Mouse (Mus musculus) stomach, embryonic 16.5 days (tissue): ENCODE data around the gene Ypel3. TPM values are rescaled to one million over a fixed set of nuclear protein-coding genes. Genes with fewer than 3 reads are reported as not detected.

ENCODE experiments used
- ATAC-seq: fragments of 200-750 bp; cut with Nextera tagmentation; 2 replicates; pipeline ENCODE4 v1.8.0; 2017; ENCODE audit warnings: moderate number of reproducible peaks, moderate TSS enrichment; ENCODE audit not compliant: insufficient read depth, low FRiP score
- H3K27ac ChIP-seq: fragments of 300-500 bp; sonication (generic); 2 replicates; pipeline ENCODE4 v1.5.1; 2014; ENCODE audit warnings: low read length
- H3K27me3 ChIP-seq: fragments of 300-500 bp; sonication (generic); 2 replicates; pipeline ENCODE4 v1.6.1; 2014; ENCODE audit warnings: low read length, control low read depth, mixed read lengths; ENCODE audit not compliant: control insufficient read depth, insufficient read depth
- H3K36me3 ChIP-seq: fragments of 300-500 bp; sonication (generic); 2 replicates; pipeline ENCODE4 v1.6.1; 2014; ENCODE audit warnings: low read length; ENCODE audit not compliant: control insufficient read depth, insufficient read depth
- H3K4me1 ChIP-seq: fragments of 300-500 bp; sonication (generic); 2 replicates; pipeline ENCODE4 v1.6.1; 2014; ENCODE audit warnings: low read length, control low read depth, mixed read lengths; ENCODE audit not compliant: control insufficient read depth, insufficient read depth
- H3K4me2 ChIP-seq: fragments of 300-500 bp; sonication (generic); 2 replicates; pipeline ENCODE4 v1.6.1; 2014; ENCODE audit warnings: low read depth, low read length, mixed read lengths
- H3K4me3 ChIP-seq: fragments of 300-500 bp; sonication (generic); replicated peaks from 2 replicates; pipeline ENCODE4 v1.5.1; 2014; ENCODE audit warnings: mild to moderate bottlenecking, low read length
- H3K9ac ChIP-seq: fragments of 300-500 bp; sonication (generic); 2 replicates; pipeline ENCODE4 v1.6.1; 2014; ENCODE audit warnings: low read length
- H3K9me3 ChIP-seq: fragments of 300-500 bp; sonication (generic); replicated peaks from 2 replicates; pipeline ENCODE4 v1.6.1; 2016; ENCODE audit warnings: low read length, control low read depth; ENCODE audit not compliant: control insufficient read depth
- WGBS: fragments of 180-500 bp; shearing (Covaris S2); extraction: QIAGEN DNeasy Blood & Tissue Kit; methylation state at CpG from one replicate; pipeline ENCODE4 v1.1.7; 2014; 5-methylcytosine and 5-hydroxymethylcytosine counted together
- polyA plus RNA-seq: library from polyadenylated mRNA; unstranded; fragments of >200 nt; fragmentation: Nextera tagmentation; extraction: Ambion mirVana; gene quantifications from 2 replicates; pipeline ENCODE4 v1.2.1, GENCODE M21; 2015

Gene Ypel3
- polyA plus RNA-seq, 1 experiment from 2014 or later = 65.9 TPM

DNA sequence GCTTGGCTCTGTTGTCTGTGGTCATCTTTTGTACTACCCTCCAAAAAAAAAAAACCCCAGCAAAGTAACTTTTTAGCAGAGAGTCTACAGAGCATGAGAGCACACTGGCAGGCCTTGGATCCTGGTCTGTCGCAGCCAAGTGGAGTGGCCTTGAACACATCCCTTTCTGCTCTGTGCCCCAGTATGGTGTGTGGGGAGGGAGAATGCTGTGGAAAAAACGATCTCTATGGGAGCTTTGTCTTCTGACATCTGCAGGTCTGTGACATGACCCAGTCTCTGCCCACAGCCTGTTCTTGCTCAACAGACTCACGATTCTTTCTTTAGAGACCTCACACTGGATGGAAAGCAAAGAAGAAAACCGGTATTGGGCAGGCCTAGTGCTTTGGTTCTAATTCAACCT is 15.8 kb upstream of the Ypel3 start:
- Histone ChIP-seq H3K27me3 (no peaks in the 10 kb centered on the region), H3K9me3 (no peaks in the 10 kb centered on the region), H3K4me1 (peaks cover 33% of the 10 kb centered on the region), H3K4me3 (peak overlapping the region; percentile 81), H3K27ac (peak overlapping the region; percentile 99), H3K36me3 (peaks cover 19% of the 10 kb centered on the region), H3K4me2 (peak overlapping the region; percentile 92), H3K9ac (peak overlapping the region; percentile 92)
- no peak for ATAC-seq
- WGBS = 45% methylated on average over 4 of the region's 4 CpGs

GRCm38 (mm10) chr7:126761529-126762067 is 15.2 kb upstream of the Ypel3 start:
- peak overlapping the region; percentile 99 for H3K27ac ChIP-seq
- H3K4me2 ChIP-seq = peak overlapping the region; percentile 92
- H3K9me3 ChIP-seq = no peaks in the 10 kb centered on the region
- peaks cover 19% of the 10 kb centered on the region for H3K36me3 ChIP-seq
- 40% methylated on average over 6 of the region's 6 CpGs for WGBS
- no peaks in the 10 kb centered on the region for H3K27me3 ChIP-seq
- peak overlapping the region; percentile 81 for H3K4me3 ChIP-seq
- H3K9ac ChIP-seq = peak overlapping the region; percentile 92; the same call in 1 of the 2 replicates
- ATAC-seq = no peak; the same call in 1 of the 2 replicates
- peaks cover 38% of the 10 kb centered on the region for H3K4me1 ChIP-seq

- no peak for ATAC-seq
- Histone ChIP-seq H3K36me3 (peaks cover 19% of the 10 kb centered on the region), H3K27ac (peak overlapping the region; percentile 99), H3K4me1 (peaks cover 38% of the 10 kb centered on the region), H3K27me3 (no peaks in the 10 kb centered on the region), H3K9ac (peak overlapping the region; percentile 49; the same call in 1 of the 2 replicates), H3K4me3 (peak overlapping the region; percentile 7; the same call in 1 of the 2 replicates), H3K9me3 (no peaks in the 10 kb centered on the region), H3K4me2 (peak overlapping the region; percentile 25)
- WGBS = 47% methylated on average over 17 of the region's 17 CpGs
Measured at GRCm38 (mm10) chr7:126762471-126763008, 14.2 kb upstream of the Ypel3 start.

GRCm38 (mm10) chr7:126765540-126765939 is 11.2 kb upstream of the Ypel3 start:
- Histone ChIP-seq H3K4me3 (no peak overlapping the region), H3K9me3 (no peaks in the 10 kb centered on the region), H3K9ac (0 out of 2 replicates have a peak overlapping the region, but pooled peaks have one; percentile 18), H3K4me1 (peaks cover 33% of the 10 kb centered on the region), H3K4me2 (no peak overlapping the region), H3K27ac (peak overlapping the region; percentile 39; the same call in 1 of the 2 replicates), H3K27me3 (no peaks in the 10 kb centered on the region), H3K36me3 (peaks cover 26% of the 10 kb centered on the region)
- ATAC-seq = no peak
- WGBS = 74% methylated on average over 9 of the region's 9 CpGs

DNA sequence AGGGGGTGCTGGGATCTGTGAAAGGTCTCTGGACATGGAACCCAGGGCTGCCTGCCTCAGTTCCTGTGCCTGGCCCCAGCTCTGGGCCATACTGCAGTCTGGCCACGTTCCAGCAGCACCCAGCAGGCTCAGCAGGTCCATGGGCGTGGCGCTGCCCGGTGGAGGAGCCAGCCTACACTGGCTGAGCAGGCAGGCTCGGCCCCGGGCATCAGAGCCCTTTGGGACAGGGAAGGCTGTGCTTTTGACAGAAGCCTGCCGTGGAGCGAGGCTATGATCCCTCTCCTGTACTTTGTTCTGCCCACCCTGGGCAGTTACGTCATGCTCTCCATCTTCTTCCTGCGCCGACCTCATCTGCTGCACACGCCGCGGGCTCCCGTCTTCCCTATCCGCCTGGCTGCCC is 10.6 kb upstream of the Ypel3 start, which contains the start of gene Gdpd3:
Gene Gdpd3, plus strand, starts transcription at position 134 of the 400 bp plus-strand sequence.
- 81% methylated on average over 16 of the region's 16 CpGs for WGBS
- H3K4me1 ChIP-seq = peaks cover 27% of the 10 kb centered on the region
- peaks cover 26% of the 10 kb centered on the region for H3K36me3 ChIP-seq
- 0 out of 2 replicates have a peak within 1 kb of the TSS, but pooled peaks have one; percentile 18 for H3K9ac ChIP-seq
- H3K27me3 ChIP-seq = no peaks in the 10 kb centered on the region
- H3K4me2 ChIP-seq = no peak within 1 kb of the TSS
- no peak within 1 kb of the TSS for H3K4me3 ChIP-seq
- H3K9me3 ChIP-seq = no peaks in the 10 kb centered on the region
- peak; percentile 58; the same call in 1 of the 2 replicates for ATAC-seq
- H3K27ac ChIP-seq = peak within 1 kb of the TSS; percentile 39; the same call in 1 of the 2 replicates

- no peaks in the 10 kb centered on the region for H3K9me3 ChIP-seq
- H3K36me3 ChIP-seq = peaks cover 26% of the 10 kb centered on the region
- no peak for ATAC-seq
- 90% methylated on average over 8 of the region's 8 CpGs for WGBS
- H3K4me3 ChIP-seq = no peak overlapping the region
- H3K4me2 ChIP-seq = no peak overlapping the region
- peaks cover 19% of the 10 kb centered on the region for H3K4me1 ChIP-seq
- no peak overlapping the region for H3K27ac ChIP-seq
- H3K9ac ChIP-seq = no peak overlapping the region
- H3K27me3 ChIP-seq = no peaks in the 10 kb centered on the region
Measured at GRCm38 (mm10) chr7:126767001-126767400, 9.8 kb upstream of the Ypel3 start.

GRCm38 (mm10) chr7:126770784-126771183 is 6.0 kb upstream of the Ypel3 start:
- Histone ChIP-seq H3K4me2 (no peak overlapping the region), H3K9me3 (no peaks in the 10 kb centered on the region), H3K27ac (no peak overlapping the region), H3K36me3 (peaks cover 8% of the 10 kb centered on the region; the same call in 1 of the 2 replicates), H3K27me3 (no peaks in the 10 kb centered on the region), H3K4me3 (no peak overlapping the region), H3K9ac (no peak overlapping the region), H3K4me1 (peaks cover 8% of the 10 kb centered on the region)
- WGBS = 83% methylated on average over 12 of the region's 12 CpGs
- no peak for ATAC-seq

GRCm38 (mm10) chr7:126773351-126773750 is 3.4 kb upstream of the Ypel3 start:
- Histone ChIP-seq H3K4me2 (no peak overlapping the region), H3K36me3 (peaks cover 8% of the 10 kb centered on the region; the same call in 1 of the 2 replicates), H3K9ac (no peak overlapping the region), H3K9me3 (no peaks in the 10 kb centered on the region), H3K4me3 (no peak overlapping the region), H3K4me1 (peaks cover 15% of the 10 kb centered on the region), H3K27ac (no peak overlapping the region), H3K27me3 (no peaks in the 10 kb centered on the region)
- WGBS = 78% methylated on average over 2 of the region's 2 CpGs
- no peak for ATAC-seq

- 56% methylated on average over 2 of the region's 2 CpGs for WGBS
- no peak for ATAC-seq
- no peak overlapping the region for H3K4me2 ChIP-seq
- no peak overlapping the region for H3K27ac ChIP-seq
- no peaks in the 10 kb centered on the region for H3K27me3 ChIP-seq
- H3K4me1 ChIP-seq = peaks cover 15% of the 10 kb centered on the region
- H3K36me3 ChIP-seq = peaks cover 8% of the 10 kb centered on the region; the same call in 1 of the 2 replicates
- no peak overlapping the region for H3K4me3 ChIP-seq
- no peak overlapping the region for H3K9ac ChIP-seq
- no peaks in the 10 kb centered on the region for H3K9me3 ChIP-seq
Measured at GRCm38 (mm10) chr7:126774463-126774862, 2.3 kb upstream of the Ypel3 start.
